Mouse (Mus musculus): Measurements from ENCODE around the gene Gm9887. TPM values are rescaled to one million over a fixed set of nuclear protein-coding genes. Genes with fewer than 3 reads are reported as not detected.

Gm9887 gene
- polyA plus RNA-seq (2012; rRNA removed): 0.40 and 0.64 TPM in 2 replicates

DNA sequence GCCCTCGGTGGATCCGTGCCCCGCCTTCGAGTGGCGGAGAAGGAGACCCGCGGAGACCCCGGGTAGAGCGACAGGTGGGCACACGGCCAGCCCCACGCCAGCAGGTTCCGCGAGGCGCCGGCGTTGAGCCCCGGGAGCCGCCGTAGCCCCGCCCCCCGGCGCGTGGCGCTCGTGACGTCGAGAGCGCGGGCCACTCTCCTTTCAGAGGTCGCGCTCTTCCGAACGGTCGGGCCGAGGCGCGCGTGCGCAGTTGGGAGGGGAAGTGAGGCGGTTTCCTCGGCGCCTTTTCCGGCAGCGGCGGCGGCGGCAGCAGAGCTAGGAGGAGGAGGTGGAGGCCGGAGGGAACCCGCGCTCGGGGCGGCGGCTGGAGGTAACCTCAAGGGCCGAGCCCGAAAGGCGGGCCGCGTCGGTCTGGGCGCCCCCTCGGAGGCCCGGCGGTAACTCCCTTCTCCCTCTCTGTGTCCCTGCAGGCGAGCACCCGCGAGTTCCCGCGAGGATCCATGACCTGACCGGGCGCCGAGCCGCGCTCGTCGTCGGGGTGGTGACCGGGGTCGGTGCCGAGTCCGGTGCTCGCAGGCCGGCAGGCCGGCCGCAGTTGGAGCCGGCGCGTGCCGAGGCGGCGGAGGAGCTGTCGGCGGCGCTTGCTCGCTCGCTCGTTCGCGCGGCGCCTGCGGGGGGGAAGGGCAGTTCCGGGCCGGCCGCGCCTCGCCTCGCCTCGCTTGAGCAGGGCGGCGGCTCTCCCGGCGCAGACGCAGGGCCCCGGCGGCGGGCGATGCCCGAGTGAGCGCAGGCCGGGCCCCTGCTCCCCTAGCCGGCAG, at the start of gene Gm9887, which contains the start of gene Arf6:
Gm9887 (minus strand) TSS at position 605 of the 818 bp plus-strand sequence.
Arf6 (plus strand) TSS at position 297 of the 818 bp plus-strand sequence.
- peak within 1 kb of the TSS; percentile 99 for H3K27ac ChIP-seq (ENCODE audit: insufficient read depth, low read length)
- TF ChIP-seq POLR2A (IDR thresholded peaks at IDR 0.05; ENCODE audit: extremely low read depth, insufficient read depth, low read length) (no peak), CTCF (IDR thresholded peaks at IDR 0.05; ENCODE audit: extremely low read depth, insufficient read depth, low read length) (no peak)
- peaks cover 4% of the 10 kb centered on the region; the same call in 1 of the 2 replicates for H3K4me1 ChIP-seq (ENCODE audit: control insufficient read depth, insufficient read depth, low read length)
- peak within 1 kb of the TSS; percentile 67 for H3K4me3 ChIP-seq (ENCODE audit: insufficient read depth, low read length)

- TF ChIP-seq POLR2A (IDR thresholded peaks at IDR 0.05; ENCODE audit: extremely low read depth, insufficient read depth, low read length): no peak
- TF ChIP-seq CTCF (IDR thresholded peaks at IDR 0.05; ENCODE audit: extremely low read depth, insufficient read depth, low read length): no peak
- no peak overlapping the region for H3K27ac ChIP-seq (ENCODE audit: insufficient read depth, low read length)
- no peak overlapping the region for H3K4me3 ChIP-seq (ENCODE audit: insufficient read depth, low read length)
- H3K4me1 ChIP-seq (ENCODE audit: control insufficient read depth, insufficient read depth, low read length): no peaks in the 10 kb centered on the region
Observed at GRCm38 (mm10) chr12:69420716-69421115, 48.5 kb upstream of the Gm9887 start.

GRCm38 (mm10) chr12:69419606-69420005, 47.3 kb upstream of the Gm9887 start:
- Histone ChIP-seq H3K4me1 (ENCODE audit: control insufficient read depth, insufficient read depth, low read length) (no peaks in the 10 kb centered on the region), H3K4me3 (ENCODE audit: insufficient read depth, low read length) (no peak overlapping the region)
- no peak for TF ChIP-seq CTCF (IDR thresholded peaks at IDR 0.05; ENCODE audit: extremely low read depth, insufficient read depth, low read length)
- no peak for TF ChIP-seq POLR2A (IDR thresholded peaks at IDR 0.05; ENCODE audit: extremely low read depth, insufficient read depth, low read length)

GRCm38 (mm10) chr12:69419017-69419605, 46.9 kb upstream of the Gm9887 start:
- no peak overlapping the region for H3K27ac ChIP-seq (ENCODE audit: insufficient read depth, low read length)
- no peak for TF ChIP-seq CTCF (IDR thresholded peaks at IDR 0.05; ENCODE audit: extremely low read depth, insufficient read depth, low read length)
- TF ChIP-seq POLR2A (IDR thresholded peaks at IDR 0.05; ENCODE audit: extremely low read depth, insufficient read depth, low read length): no peak
- H3K4me3 ChIP-seq (ENCODE audit: insufficient read depth, low read length): no peak overlapping the region
- no peaks in the 10 kb centered on the region for H3K4me1 ChIP-seq (ENCODE audit: control insufficient read depth, insufficient read depth, low read length)

More at GRCm38 (mm10) chr12:69419606-69420005, 47.3 kb upstream of the Gm9887 start:
- no peak overlapping the region for H3K27ac ChIP-seq (ENCODE audit: insufficient read depth, low read length)

- TF ChIP-seq CTCF (IDR thresholded peaks at IDR 0.05; ENCODE audit: extremely low read depth, insufficient read depth, low read length): no peak
- no peak for TF ChIP-seq POLR2A (IDR thresholded peaks at IDR 0.05; ENCODE audit: extremely low read depth, insufficient read depth, low read length)
- Histone ChIP-seq H3K4me1 (ENCODE audit: control insufficient read depth, insufficient read depth, low read length) (no peaks in the 10 kb centered on the region), H3K4me3 (ENCODE audit: insufficient read depth, low read length) (no peak overlapping the region), H3K27ac (ENCODE audit: insufficient read depth, low read length) (no peak overlapping the region)
Observed at GRCm38 (mm10) chr12:69418606-69419005, 46.3 kb upstream of the Gm9887 start.

DNA sequence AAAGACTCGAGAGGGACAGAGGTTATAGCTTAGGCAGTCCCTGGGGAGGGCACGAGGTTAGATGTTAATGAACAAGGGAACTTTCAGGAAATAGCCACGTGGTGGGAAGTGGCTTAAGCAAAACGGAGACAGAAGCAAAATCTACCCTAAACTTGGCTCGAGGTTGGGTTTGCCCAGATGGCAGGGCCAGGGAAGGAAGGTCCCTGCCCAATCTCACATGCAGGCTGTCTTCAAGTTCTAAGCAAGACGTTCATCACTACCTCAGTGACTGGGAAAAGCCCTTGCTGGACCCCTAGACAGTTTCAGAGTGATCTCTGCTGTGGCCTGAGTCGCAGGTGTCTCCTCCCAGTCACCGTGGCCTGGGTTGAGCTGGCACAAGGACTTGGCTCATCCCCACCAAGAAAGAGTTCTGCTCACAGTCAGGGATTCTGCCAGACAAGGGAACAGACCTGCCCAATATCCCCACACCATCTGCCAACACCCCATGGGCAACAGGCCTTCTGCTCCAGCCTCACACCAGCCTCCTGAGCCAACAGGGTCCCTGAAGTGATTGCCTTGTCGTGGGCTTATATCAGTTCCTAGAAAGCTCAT, 45.5 kb upstream of the Gm9887 start:
- Histone ChIP-seq H3K27ac (ENCODE audit: insufficient read depth, low read length) (no peak overlapping the region), H3K4me3 (ENCODE audit: insufficient read depth, low read length) (no peak overlapping the region), H3K4me1 (ENCODE audit: control insufficient read depth, insufficient read depth, low read length) (no peaks in the 10 kb centered on the region)
- TF ChIP-seq CTCF (IDR thresholded peaks at IDR 0.05; ENCODE audit: extremely low read depth, insufficient read depth, low read length): no peak
- TF ChIP-seq POLR2A (IDR thresholded peaks at IDR 0.05; ENCODE audit: extremely low read depth, insufficient read depth, low read length): no peak

DNA sequence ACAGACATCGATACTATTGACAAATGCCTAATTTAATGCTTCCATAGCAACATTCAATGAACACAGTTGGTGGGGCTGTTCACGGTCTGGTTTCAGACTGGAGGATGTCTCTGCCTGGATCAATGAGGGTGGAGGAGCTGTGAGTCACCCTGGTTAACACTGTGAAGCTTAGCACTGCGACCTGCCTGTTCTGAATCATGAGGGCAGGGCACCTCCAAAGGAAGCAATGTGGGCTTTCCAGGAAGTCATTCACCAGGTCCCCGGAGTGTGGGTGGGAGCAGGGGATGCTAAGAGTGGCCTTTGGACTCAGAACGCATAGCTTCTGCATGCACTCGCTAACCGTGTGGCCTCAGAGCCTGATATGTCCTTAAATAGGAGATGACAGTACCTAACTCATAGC, 44.5 kb upstream of the Gm9887 start:
- no peak overlapping the region for H3K4me3 ChIP-seq (ENCODE audit: insufficient read depth, low read length)
- no peak overlapping the region for H3K27ac ChIP-seq (ENCODE audit: insufficient read depth, low read length)
- H3K4me1 ChIP-seq (ENCODE audit: control insufficient read depth, insufficient read depth, low read length): no peaks in the 10 kb centered on the region
- TF ChIP-seq POLR2A (IDR thresholded peaks at IDR 0.05; ENCODE audit: extremely low read depth, insufficient read depth, low read length) (no peak), CTCF (IDR thresholded peaks at IDR 0.05; ENCODE audit: extremely low read depth, insufficient read depth, low read length) (no peak)

- Histone ChIP-seq H3K27ac (ENCODE audit: insufficient read depth, low read length) (no peak overlapping the region), H3K4me1 (ENCODE audit: control insufficient read depth, insufficient read depth, low read length) (no peaks in the 10 kb centered on the region), H3K4me3 (ENCODE audit: insufficient read depth, low read length) (no peak overlapping the region)
- TF ChIP-seq CTCF (IDR thresholded peaks at IDR 0.05; ENCODE audit: extremely low read depth, insufficient read depth, low read length): no peak
- TF ChIP-seq POLR2A (IDR thresholded peaks at IDR 0.05; ENCODE audit: extremely low read depth, insufficient read depth, low read length): no peak
Observed at GRCm38 (mm10) chr12:69414826-69415572, 42.7 kb upstream of the Gm9887 start.

- Histone ChIP-seq H3K4me3 (ENCODE audit: insufficient read depth, low read length) (no peak overlapping the region), H3K4me1 (ENCODE audit: control insufficient read depth, insufficient read depth, low read length) (no peaks in the 10 kb centered on the region), H3K27ac (ENCODE audit: insufficient read depth, low read length) (no peak overlapping the region)
- TF ChIP-seq POLR2A (IDR thresholded peaks at IDR 0.05; ENCODE audit: extremely low read depth, insufficient read depth, low read length) (no peak), CTCF (IDR thresholded peaks at IDR 0.05; ENCODE audit: extremely low read depth, insufficient read depth, low read length) (no peak)
Observed at GRCm38 (mm10) chr12:69413303-69413702, 41.0 kb upstream of the Gm9887 start.
